Mouse (Mus musculus) hindbrain, embryonic 14.5 days (tissue): ENCODE results near the gene Six3. TPM values are rescaled to one million over a fixed set of nuclear protein-coding genes. Genes with fewer than 3 reads are reported as not detected.
A peak's percentile ranks its signal among the peaks of the same experiment; 100 is the strongest.

Source experiments
- ATAC-seq: fragments of 200-750 bp; cut with Nextera tagmentation; 2 replicates; pipeline ENCODE4 v1.8.0; 2017; ENCODE audit warnings: moderate number of reproducible peaks, mild to moderate bottlenecking, moderate TSS enrichment, moderate library complexity; ENCODE audit not compliant: low FRiP score
- DNase-seq: peaks from one replicate; pipeline ENCODE4 v3.0.0-alpha.2; 2015; ENCODE audit warnings: low spot score
- H3K27ac ChIP-seq: fragments of 300-500 bp; sonication (generic); 2 replicates; pipeline ENCODE4 v1.5.1; 2014; ENCODE audit warnings: mild to moderate bottlenecking, moderate library complexity
- H3K27me3 ChIP-seq: fragments of 300-500 bp; sonication (generic); 2 replicates; pipeline ENCODE4 v1.6.1; 2014; ENCODE audit warnings: mild to moderate bottlenecking, low read length, mixed read lengths; ENCODE audit not compliant: control insufficient read depth, insufficient read depth
- H3K36me3 ChIP-seq: fragments of 300-500 bp; sonication (generic); replicated peaks from 2 replicates; pipeline ENCODE4 v1.6.1; 2014; ENCODE audit not compliant: control insufficient read depth, insufficient read depth
- H3K4me1 ChIP-seq: fragments of 300-500 bp; sonication (generic); replicated peaks from 2 replicates; pipeline ENCODE4 v1.6.1; 2014; ENCODE audit warnings: antibody characterized with exemption, low read length, mixed read lengths; ENCODE audit not compliant: control insufficient read depth, insufficient read depth
- H3K4me2 ChIP-seq: fragments of 300-500 bp; sonication (generic); replicated peaks from 2 replicates; pipeline ENCODE4 v1.6.1; 2014; ENCODE audit warnings: mild to moderate bottlenecking, moderate library complexity
- H3K4me3 ChIP-seq: fragments of 300-500 bp; sonication (generic); replicated peaks from 2 replicates; pipeline ENCODE4 v1.5.1; 2014; ENCODE audit warnings: mild to moderate bottlenecking, low read length
- H3K9ac ChIP-seq: fragments of 300-500 bp; sonication (generic); 2 replicates; pipeline ENCODE4 v1.6.1; 2014
- H3K9me3 ChIP-seq: fragments of 300-500 bp; sonication (generic); 2 replicates; pipeline ENCODE4 v1.6.1; 2016; ENCODE audit warnings: low read length; ENCODE audit not compliant: control insufficient read depth
- WGBS: fragments of 180-500 bp; shearing (Covaris S2); extraction: QIAGEN DNeasy Blood & Tissue Kit; methylation state at CpG from one replicate; pipeline ENCODE4 v1.1.7; 2014; 5-methylcytosine and 5-hydroxymethylcytosine counted together
- polyA plus RNA-seq: library from polyadenylated mRNA; unstranded; fragments of >200 nt; fragmentation: Nextera tagmentation; extraction: Ambion mirVana; gene quantifications from 2 replicates; pipeline ENCODE4 v1.2.1, GENCODE M21; 2014

Gene Six3
- polyA plus RNA-seq, 1 experiment from 2014 or later = not detected

DNA sequence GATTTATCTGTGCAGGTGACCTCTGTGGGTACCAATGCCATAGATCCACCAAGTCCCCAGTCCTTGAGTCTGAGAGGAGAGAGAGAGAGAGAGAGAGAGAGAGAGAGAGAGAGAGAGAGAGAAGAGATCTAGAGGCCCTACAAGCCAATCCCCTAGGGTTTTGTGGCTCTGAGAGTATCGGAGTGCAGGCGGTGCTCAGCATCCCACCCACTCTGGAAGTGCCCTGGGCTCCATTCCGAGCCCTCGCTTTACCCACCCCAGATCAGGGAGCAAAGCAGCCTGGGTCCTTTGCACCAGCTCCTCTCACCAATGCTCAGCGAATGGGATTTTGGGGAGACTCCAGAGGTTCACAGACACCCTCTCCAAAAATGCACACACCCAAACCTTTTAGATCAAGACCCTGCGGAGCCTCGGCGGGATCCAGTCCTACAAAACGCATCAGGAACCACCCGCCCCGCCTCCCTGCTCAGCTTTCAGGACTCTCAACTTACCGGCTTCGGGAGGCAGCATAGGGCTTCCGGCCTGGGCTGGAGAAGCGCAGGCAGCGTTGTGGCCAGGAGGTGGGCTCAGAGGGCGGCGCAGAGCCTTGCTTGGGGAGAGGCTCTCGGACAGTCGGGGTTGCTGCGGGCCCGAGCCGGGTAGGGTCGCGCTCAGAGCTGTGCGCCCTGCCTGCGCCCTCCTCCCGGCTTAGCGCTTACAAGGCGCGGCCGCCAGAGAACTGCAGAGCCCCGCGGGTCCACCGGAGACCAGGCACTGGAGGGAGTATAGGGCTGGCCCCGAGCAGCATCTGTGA is 4.4 kb downstream of the Six3 start:
- no peaks in the 10 kb centered on the region for H3K36me3 ChIP-seq
- ATAC-seq (no peak), DNase-seq (no peak)
- H3K27me3 ChIP-seq = peaks cover 99% of the 10 kb centered on the region
- H3K4me3 ChIP-seq = peak overlapping the region; percentile 10; the same call in 1 of the 2 replicates
- peaks cover 8% of the 10 kb centered on the region; the same call in 1 of the 2 replicates for H3K4me1 ChIP-seq
- H3K9ac ChIP-seq = no peak overlapping the region
- under 1% methylated on average over 36 of the region's 36 CpGs for WGBS
- peak overlapping the region; percentile 22; the same call in 1 of the 2 replicates for H3K4me2 ChIP-seq
- H3K27ac ChIP-seq = no peak overlapping the region
- H3K9me3 ChIP-seq = no peaks in the 10 kb centered on the region

DNA sequence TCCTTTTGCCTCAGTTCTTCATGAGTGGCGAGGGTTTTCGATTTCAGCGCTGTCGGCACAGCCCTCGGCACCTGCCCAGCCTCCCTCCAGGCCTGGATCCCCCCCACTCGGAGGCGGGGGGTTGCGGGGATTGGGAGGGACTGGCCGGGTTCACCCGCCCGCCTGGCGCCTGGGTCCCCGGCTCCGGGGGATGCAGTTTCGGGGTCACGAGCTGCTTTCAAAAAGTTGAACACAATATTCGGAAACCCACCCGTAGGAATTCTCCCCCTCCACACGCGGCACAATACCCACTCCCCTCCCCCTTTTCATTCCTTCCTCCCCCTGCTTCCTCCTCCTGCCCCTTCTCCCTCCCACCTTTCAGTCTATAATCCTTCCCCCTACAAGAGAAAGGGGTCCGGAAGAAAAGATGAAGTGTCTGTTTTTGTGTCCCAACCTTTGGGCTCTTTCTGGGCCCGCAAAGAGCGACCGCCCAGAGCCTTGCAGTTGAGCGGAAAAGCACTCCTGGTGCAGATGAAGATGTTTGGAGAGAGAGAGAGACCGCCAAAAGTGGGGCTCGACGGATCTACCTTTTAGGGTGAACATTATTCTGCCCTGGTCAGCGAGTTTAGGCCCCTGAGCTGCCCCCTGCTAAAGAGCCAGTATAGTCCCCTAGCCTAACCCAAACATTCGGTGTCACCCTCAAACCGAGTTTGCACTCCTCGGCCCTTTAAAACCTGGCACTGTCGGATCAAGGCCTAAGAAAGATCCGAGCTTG is 5.1 kb downstream of the Six3 start:
- peak overlapping the region; percentile 10; the same call in 1 of the 2 replicates for H3K4me3 ChIP-seq
- no peak overlapping the region for H3K27ac ChIP-seq
- peaks cover 8% of the 10 kb centered on the region; the same call in 1 of the 2 replicates for H3K4me1 ChIP-seq
- no peaks in the 10 kb centered on the region for H3K9me3 ChIP-seq
- peak overlapping the region; percentile 22 for H3K4me2 ChIP-seq
- peaks cover 99% of the 10 kb centered on the region for H3K27me3 ChIP-seq
- no peak for DNase-seq
- under 1% methylated on average over 34 of the region's 34 CpGs for WGBS
- no peak for ATAC-seq
- H3K9ac ChIP-seq = no peak overlapping the region
- no peaks in the 10 kb centered on the region for H3K36me3 ChIP-seq

DNA sequence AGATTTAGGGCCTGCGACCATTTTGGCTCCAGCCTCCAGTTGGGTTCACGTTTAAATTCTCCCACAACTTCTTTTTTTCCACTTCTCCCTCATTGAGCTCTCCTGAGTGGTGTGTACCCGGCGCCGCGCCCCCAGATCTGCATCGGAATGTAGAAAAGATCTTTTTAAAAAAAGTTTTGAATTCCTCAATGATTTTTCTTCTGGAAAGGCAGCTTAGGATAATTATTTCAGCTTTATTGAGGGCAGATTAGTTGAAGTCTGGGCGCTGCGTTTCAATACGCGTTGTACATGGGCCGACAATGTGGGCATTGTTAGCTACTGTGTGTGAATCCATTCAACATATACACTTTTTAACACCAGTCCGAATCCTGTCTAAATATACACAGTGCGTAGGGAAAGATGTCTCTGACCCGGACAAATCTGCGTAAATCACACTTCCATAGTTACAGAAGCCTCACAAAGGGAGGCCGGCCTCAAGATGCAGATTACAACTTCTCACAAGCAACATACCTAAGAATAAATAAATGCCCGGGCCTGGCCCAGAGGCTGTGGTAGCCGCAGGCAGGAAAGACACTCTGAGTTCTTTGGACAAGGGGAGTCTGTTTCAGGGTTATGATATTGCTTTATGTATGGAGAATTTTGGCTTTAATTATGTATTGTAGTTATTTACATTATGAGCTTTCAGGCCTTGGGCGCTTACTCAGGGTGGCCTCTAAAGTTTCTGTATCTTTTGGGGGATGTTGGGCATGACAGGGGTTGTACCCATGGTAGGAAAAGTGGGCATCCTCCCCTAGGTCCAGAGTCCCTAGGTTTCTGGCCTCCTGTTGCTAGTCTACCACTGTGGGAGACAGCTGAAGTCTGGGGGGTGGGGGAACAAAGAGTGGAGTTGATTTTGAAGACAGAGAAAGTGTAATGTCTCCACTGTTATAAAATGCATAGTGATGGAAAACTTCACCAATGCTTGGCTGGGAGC is 6.0 kb downstream of the Six3 start:
- Histone ChIP-seq H3K4me3 (no peak overlapping the region), H3K4me2 (no peak overlapping the region), H3K4me1 (peaks cover 8% of the 10 kb centered on the region; the same call in 1 of the 2 replicates), H3K27ac (no peak overlapping the region), H3K9ac (no peak overlapping the region), H3K27me3 (peaks cover 97% of the 10 kb centered on the region), H3K9me3 (no peaks in the 10 kb centered on the region), H3K36me3 (no peaks in the 10 kb centered on the region)
- DNase-seq = no peak
- 3% methylated on average over 20 of the region's 20 CpGs for WGBS
- no peak for ATAC-seq

DNA sequence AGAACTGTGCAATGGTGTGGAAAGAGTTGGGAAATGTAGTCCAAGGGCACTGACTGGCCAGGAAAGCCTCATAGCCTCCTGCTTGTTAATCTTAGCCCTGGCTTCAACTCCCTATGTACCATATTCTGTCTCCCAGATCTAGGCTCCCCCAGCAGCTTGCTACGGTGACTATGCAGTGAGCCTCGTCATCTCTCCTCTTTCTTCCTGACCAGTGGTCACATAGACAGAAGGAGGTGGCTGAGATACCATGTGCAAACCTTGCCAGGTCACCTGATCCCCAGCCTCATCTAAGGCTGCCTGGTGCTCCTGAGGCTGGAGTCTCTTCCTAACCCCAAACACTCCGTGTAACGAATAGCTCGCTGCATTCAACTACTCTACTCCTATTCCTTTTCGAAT is 6.7 kb downstream of the Six3 start:
- WGBS = 2% methylated on average over 6 of the region's 6 CpGs
- H3K27ac ChIP-seq = no peak overlapping the region

DNA sequence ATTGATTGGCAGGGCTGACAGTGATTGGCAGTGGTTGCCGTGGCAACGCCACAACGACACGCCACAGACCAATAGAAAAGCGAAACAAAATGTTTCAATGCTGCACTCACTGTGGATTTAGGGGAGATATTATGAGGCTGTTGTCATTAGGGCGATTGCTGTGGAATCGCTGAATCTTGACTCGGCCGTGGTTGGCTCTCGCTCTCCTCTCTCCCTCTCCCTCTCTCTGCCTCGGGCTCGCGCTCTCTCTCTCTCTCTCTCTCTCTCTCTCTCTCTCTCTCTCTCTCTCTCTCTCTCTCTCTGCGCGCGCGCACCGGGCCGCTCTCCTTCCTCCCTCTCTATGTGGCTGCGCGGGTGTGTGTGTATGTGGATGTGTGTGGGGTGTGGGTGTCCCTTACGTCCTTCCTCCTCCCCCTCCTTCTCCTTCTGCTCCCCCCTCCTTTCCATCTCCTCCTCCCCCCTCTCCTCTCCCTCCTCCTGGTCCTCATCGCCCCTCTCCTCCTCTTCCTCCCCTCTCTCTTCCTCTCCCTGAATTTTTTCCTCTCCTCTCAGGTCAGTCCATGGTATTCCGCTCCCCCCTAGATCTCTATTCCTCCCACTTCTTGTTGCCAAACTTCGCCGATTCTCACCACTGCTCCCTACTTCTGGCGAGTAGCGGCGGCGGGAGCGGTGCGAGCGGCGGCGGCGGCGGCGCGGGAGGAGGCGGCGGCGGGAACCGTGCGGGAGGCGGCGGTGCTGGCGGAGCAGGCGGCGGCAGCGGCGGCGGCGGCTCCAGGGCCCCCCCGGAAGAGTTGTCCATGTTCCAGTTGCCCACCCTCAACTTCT is 7.5 kb downstream of the Six3 start:
- under 1% methylated on average over 51 of the region's 54 CpGs for WGBS
- DNase-seq (no peak), ATAC-seq (no peak)
- peaks cover 8% of the 10 kb centered on the region; the same call in 1 of the 2 replicates for H3K4me1 ChIP-seq
- H3K4me3 ChIP-seq = peak overlapping the region; percentile 19
- no peak overlapping the region for H3K27ac ChIP-seq
- no peak overlapping the region for H3K9ac ChIP-seq
- no peaks in the 10 kb centered on the region for H3K36me3 ChIP-seq
- H3K9me3 ChIP-seq = no peaks in the 10 kb centered on the region
- peak overlapping the region; percentile 33 for H3K4me2 ChIP-seq
- H3K27me3 ChIP-seq = peaks cover 97% of the 10 kb centered on the region

More for the DNA sequence above, 6.7 kb downstream of the Six3 start:
- Histone ChIP-seq H3K4me3 (no peak overlapping the region), H3K9me3 (no peaks in the 10 kb centered on the region), H3K9ac (no peak overlapping the region), H3K27me3 (peaks cover 97% of the 10 kb centered on the region), H3K36me3 (no peaks in the 10 kb centered on the region), H3K4me1 (peaks cover 8% of the 10 kb centered on the region; the same call in 1 of the 2 replicates), H3K4me2 (no peak overlapping the region)
- DNase-seq (no peak), ATAC-seq (no peak)

DNA sequence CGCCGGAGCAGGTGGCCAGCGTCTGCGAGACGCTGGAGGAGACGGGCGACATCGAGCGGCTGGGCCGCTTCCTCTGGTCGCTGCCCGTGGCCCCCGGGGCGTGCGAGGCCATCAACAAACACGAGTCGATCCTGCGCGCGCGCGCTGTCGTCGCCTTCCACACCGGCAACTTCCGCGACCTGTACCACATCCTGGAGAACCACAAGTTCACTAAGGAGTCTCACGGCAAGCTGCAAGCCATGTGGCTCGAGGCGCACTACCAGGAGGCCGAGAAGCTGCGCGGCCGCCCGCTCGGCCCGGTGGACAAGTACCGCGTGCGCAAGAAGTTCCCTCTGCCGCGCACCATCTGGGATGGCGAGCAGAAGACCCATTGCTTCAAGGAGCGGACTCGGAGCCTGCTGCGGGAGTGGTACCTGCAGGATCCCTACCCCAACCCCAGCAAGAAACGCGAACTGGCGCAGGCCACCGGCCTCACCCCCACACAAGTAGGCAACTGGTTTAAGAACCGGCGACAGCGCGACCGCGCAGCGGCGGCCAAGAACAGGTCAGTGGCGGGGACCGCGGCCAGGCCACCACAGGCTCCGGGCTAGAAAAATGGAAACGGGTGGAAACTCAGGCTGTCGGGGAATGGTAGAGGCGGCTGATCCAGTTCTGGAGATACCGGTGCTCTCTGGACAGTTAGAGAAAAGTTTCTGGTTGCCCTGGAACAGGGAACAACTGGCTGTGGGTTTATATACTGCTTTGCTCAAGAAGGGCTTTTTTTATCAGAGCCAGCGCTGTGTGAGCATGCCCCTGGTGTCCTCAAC is 8.3 kb downstream of the Six3 start:
- DNase-seq (no peak), ATAC-seq (no peak)
- Histone ChIP-seq H3K9me3 (no peaks in the 10 kb centered on the region), H3K27ac (no peak overlapping the region), H3K36me3 (no peaks in the 10 kb centered on the region), H3K4me3 (peak overlapping the region; percentile 19), H3K4me2 (peak overlapping the region; percentile 33), H3K27me3 (peaks cover 97% of the 10 kb centered on the region), H3K9ac (no peak overlapping the region), H3K4me1 (peaks cover 8% of the 10 kb centered on the region; the same call in 1 of the 2 replicates)
- WGBS = under 1% methylated on average over 67 of the region's 67 CpGs

- Histone ChIP-seq H3K27me3 (peaks cover 97% of the 10 kb centered on the region), H3K4me3 (0 out of 2 replicates have a peak overlapping the region, but pooled peaks have one; percentile 19), H3K4me2 (no peak overlapping the region), H3K9ac (no peak overlapping the region), H3K9me3 (no peaks in the 10 kb centered on the region), H3K36me3 (no peaks in the 10 kb centered on the region), H3K27ac (no peak overlapping the region), H3K4me1 (peaks cover 8% of the 10 kb centered on the region; the same call in 1 of the 2 replicates)
- ATAC-seq (no peak), DNase-seq (no peak)
- 2% methylated on average over 12 of the region's 12 CpGs for WGBS
Observed at GRCm38 (mm10) chr17:85622493-85623157, 9.2 kb downstream of the Six3 start.
